Mouse (Mus musculus) CH12.LX (cell line): ENCODE measurements around the gene Otor. TPM values are rescaled to one million over a fixed set of nuclear protein-coding genes. Genes with fewer than 3 reads are reported as not detected.

Experiments
- DNase-seq: peaks from one replicate; pipeline ENCODE4 v3.0.0-alpha.2; 2013; ENCODE audit errors: extremely low read depth
- H3K27ac ChIP-seq: 2 replicates; pipeline ENCODE4 v1.5.1; 2012; ENCODE audit warnings: low read depth, mild to moderate bottlenecking, control low read depth, moderate library complexity; ENCODE audit not compliant: insufficient read depth
- H3K27me3 ChIP-seq: replicated peaks from 2 replicates; pipeline ENCODE3; 2012; ENCODE audit warnings: inconsistent platforms
- H3K36me3 ChIP-seq, 2 experiments: replicated peaks in 1 of 2; 2 replicates each; pipeline versions ENCODE3 to v1.6.1; 2012; ENCODE audit warnings: inconsistent platforms in 1 of 2, low read length in 1 of 2, mild to moderate bottlenecking in 1 of 2, mixed read lengths in 1 of 2, moderate library complexity in 1 of 2; ENCODE audit not compliant: control insufficient read depth in 1 of 2, insufficient read depth in 1 of 2
- H3K4me1 ChIP-seq, 2 experiments: 2 replicates each; pipeline ENCODE4 v1.6.1; 2012; ENCODE audit warnings: inconsistent platforms in 1 of 2, moderate library complexity in 1 of 2; ENCODE audit not compliant: insufficient read depth in 2 of 2, control insufficient read depth in 1 of 2
- H3K4me2 ChIP-seq: 2 replicates; pipeline ENCODE4 v1.6.1; 2012; ENCODE audit warnings: low read depth, mild to moderate bottlenecking, control low read depth; ENCODE audit not compliant: poor library complexity, insufficient read depth, severe bottlenecking
- H3K4me3 ChIP-seq, 3 experiments: fragments of 150-350 bp in 1 of 3; sonication (generic) in 1 of 3; replicated peaks in 1 of 3; 2 replicates each; pipeline versions ENCODE3 to v1.5.1; 2011 to 2012; ENCODE audit warnings: low read depth in 2 of 3, low read length in 2 of 3, mild to moderate bottlenecking in 2 of 3, moderate library complexity in 2 of 3, control low read depth in 1 of 3, improper control_type of control experiment in 1 of 3, inconsistent platforms in 1 of 3, mixed read lengths in 1 of 3; ENCODE audit not compliant: poor library complexity in 1 of 3
- H3K79me2 ChIP-seq: replicated peaks from 2 replicates; pipeline ENCODE4 v1.6.1; 2012; ENCODE audit warnings: mild to moderate bottlenecking, moderate library complexity; ENCODE audit not compliant: control insufficient read depth, poor library complexity, insufficient read depth, severe bottlenecking; ENCODE audit errors: extremely low read depth
- H3K9ac ChIP-seq: 2 replicates; pipeline ENCODE4 v1.6.1; 2012; ENCODE audit warnings: low read depth, mild to moderate bottlenecking, control low read depth, moderate library complexity; ENCODE audit not compliant: insufficient read depth
- H3K9me3 ChIP-seq: replicated peaks from 2 replicates; pipeline ENCODE3; 2012; ENCODE audit warnings: low read length, inconsistent platforms, mixed read lengths
- BHLHE40 ChIP-seq: IDR thresholded peaks from 2 replicates; pipeline ENCODE4 v1.6.1; 2011; ENCODE audit warnings: mild to moderate bottlenecking, low read depth, low read length, improper control_type of control experiment
- E2F4 ChIP-seq: IDR thresholded peaks from 2 replicates; pipeline ENCODE4 v1.6.1; 2011; ENCODE audit warnings: low read depth, low read length, improper control_type of control experiment; ENCODE audit not compliant: insufficient replicate concordance
- ETS1 ChIP-seq: conservative IDR thresholded peaks from 2 replicates; pipeline ENCODE4 v1.6.1; 2012; ENCODE audit warnings: low read depth, mild to moderate bottlenecking, inconsistent platforms, low read length, improper control_type of control experiment, moderate library complexity
- GABPA ChIP-seq: IDR thresholded peaks from 2 replicates; pipeline ENCODE4 v1.6.1; 2012; ENCODE audit warnings: low read depth, low read length, improper control_type of control experiment, inconsistent platforms; ENCODE audit not compliant: insufficient replicate concordance
- HCFC1 ChIP-seq: IDR thresholded peaks from 2 replicates; pipeline ENCODE4 v1.6.1; 2012; ENCODE audit warnings: low read depth, mild to moderate bottlenecking, inconsistent platforms, low read length, improper control_type of control experiment
- IRF4 ChIP-seq: IDR thresholded peaks from 2 replicates; pipeline ENCODE4 v1.6.1; 2014; ENCODE audit warnings: low read depth, mild to moderate bottlenecking, inconsistent platforms, low read length, improper control_type of control experiment
- JUND ChIP-seq: conservative IDR thresholded peaks from 2 replicates; pipeline ENCODE4 v1.6.1; 2011; ENCODE audit warnings: low read depth, low read length, improper control_type of control experiment
- MAX ChIP-seq: IDR thresholded peaks from 2 replicates; pipeline ENCODE4 v1.6.1; 2011; ENCODE audit warnings: low read length, improper control_type of control experiment
- MAZ ChIP-seq: IDR thresholded peaks from 2 replicates; pipeline ENCODE4 v1.6.1; 2012; ENCODE audit warnings: low read depth, mild to moderate bottlenecking, inconsistent platforms, low read length, improper control_type of control experiment, moderate library complexity
- NELFE ChIP-seq: IDR thresholded peaks from 2 replicates; pipeline ENCODE4 v1.6.1; 2011; ENCODE audit warnings: low read depth, low read length, improper control_type of control experiment
- POLR2A ChIP-seq: IDR thresholded peaks from 2 replicates; pipeline ENCODE4 v1.6.1; 2011; ENCODE audit warnings: low read depth, mild to moderate bottlenecking, improper control_type of control experiment, low read length
- POLR2AphosphoS2 ChIP-seq: IDR thresholded peaks from 2 replicates; pipeline ENCODE4 v1.6.1; 2011; ENCODE audit warnings: low read depth, low read length, improper control_type of control experiment
- RAD21 ChIP-seq: IDR thresholded peaks from 2 replicates; pipeline ENCODE4 v1.6.1; 2011; ENCODE audit warnings: low read depth, mild to moderate bottlenecking, low read length, improper control_type of control experiment, moderate library complexity
- SMC3 ChIP-seq: IDR thresholded peaks from 2 replicates; pipeline ENCODE4 v1.6.1; 2011; ENCODE audit warnings: low read depth, low read length, improper control_type of control experiment
- TBP ChIP-seq: conservative IDR thresholded peaks from 2 replicates; pipeline ENCODE4 v1.6.1; 2011; ENCODE audit warnings: low read depth, low read length, improper control_type of control experiment
- UBTF ChIP-seq: IDR thresholded peaks from 2 replicates; pipeline ENCODE4 v1.6.1; 2012; ENCODE audit warnings: low read depth, mild to moderate bottlenecking, inconsistent platforms, low read length, improper control_type of control experiment, moderate library complexity
- USF2 ChIP-seq: conservative IDR thresholded peaks from 2 replicates; pipeline ENCODE4 v1.6.1; 2011; ENCODE audit warnings: low read depth, low read length, improper control_type of control experiment
- ZC3H11A ChIP-seq: IDR thresholded peaks from 2 replicates; pipeline ENCODE4 v1.6.1; 2012; ENCODE audit warnings: low read depth, mild to moderate bottlenecking, inconsistent platforms, low read length, improper control_type of control experiment
- ZNF384 ChIP-seq: IDR thresholded peaks from 2 replicates; pipeline ENCODE4 v1.6.1; 2012; ENCODE audit warnings: low read depth, low read length, improper control_type of control experiment, inconsistent platforms
- dilution Hi-C: fragments of 300-500 bp; cut with MboI; formaldehyde crosslinking; loops from 2 replicates; pipeline ENCODE4 v1.14.3; 2020; ENCODE audit warnings: low sequenced_read_pairs; ENCODE audit not compliant: extremely low pct_unique_long_range_greater_than_20kb, extremely low pct_ligation_motif_present
- in situ Hi-C: fragments of 300-500 bp; cut with MboI; formaldehyde crosslinking; loops from 3 replicates; pipeline ENCODE4 v1.14.3; 2019; ENCODE audit warnings: low sequenced_read_pairs, low pct_ligation_motif_present, low pct_unique_long_range_greater_than_20kb, mixed read lengths
- polyA plus RNA-seq: library from polyadenylated mRNA; unstranded; fragments of >175 nt; gene quantifications from 2 replicates; pipeline ENCODE4 v1.2.1, GENCODE M21; 2012; ENCODE audit warnings: low read depth; ENCODE audit not compliant: insufficient read length
- total RNA-seq, 2 experiments: library from RNA; depleted of rRNA; stranded (reverse); fragments of 300-350 nt in 1 of 2; fragments of >200 nt in 1 of 2; gene quantifications; 2 replicates each; pipeline ENCODE4 v1.2.3; 2012 to 2014

The Otor gene
- total and polyA plus RNA-seq, 3 experiments, result not detected

DNA sequence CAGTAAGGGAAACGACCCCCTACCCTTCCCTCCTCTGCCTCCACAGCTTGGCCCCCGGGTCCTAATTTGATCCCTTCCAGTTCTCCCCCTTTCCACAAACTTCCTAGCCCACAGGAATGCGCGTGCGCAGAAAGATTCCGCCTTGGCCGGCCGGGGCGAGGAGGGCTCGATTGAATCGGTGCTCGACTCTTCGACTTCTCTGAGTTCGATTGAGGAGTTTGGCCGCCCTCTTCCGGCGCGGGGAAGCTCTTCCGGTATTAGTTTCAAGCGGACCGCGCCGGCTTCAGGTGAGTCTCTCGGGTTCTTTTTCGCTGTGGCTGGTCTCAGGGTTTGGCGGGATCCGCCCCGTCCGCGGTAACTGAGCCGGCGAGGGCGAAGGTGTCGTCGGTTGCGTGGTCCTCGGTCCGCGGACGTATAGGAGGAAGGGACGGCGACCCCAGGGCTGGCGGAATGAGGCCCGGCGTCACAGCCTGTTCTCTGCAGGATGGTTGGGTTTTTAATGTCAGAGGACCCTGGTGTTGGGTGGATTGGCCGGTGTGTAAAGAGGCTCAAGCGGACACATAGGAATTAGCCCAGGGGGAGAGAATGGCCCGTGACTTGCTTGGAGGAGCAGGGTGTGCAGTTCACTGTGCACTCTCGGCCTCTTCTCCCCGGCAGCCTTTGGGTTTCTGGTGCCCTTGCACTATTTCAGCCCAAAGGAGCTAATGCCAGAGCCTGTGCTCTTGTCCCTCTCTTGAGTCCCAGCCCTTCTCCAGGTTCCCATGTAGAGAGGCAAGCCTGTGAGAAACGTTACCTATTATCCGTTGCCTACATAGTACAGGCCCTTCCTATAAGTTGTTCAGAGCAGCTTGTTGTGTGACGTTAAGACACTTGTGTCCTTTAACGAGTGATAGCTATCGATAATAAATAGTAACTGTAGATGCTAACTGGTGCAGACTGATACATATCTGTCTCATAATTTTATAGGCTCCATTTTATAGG is 15.2 kb upstream of the Otor start, which contains the start of gene Snrpb2 (continued):
- peak; percentile 62; the same call in 1 of the 2 replicates for TF ChIP-seq MAZ
- 0 out of 2 replicates have a peak, but pooled peaks have one; percentile 34 for TF ChIP-seq TBP
- TF ChIP-seq POLR2AphosphoS2, result no peak
- TF ChIP-seq, all 38 proteins: peak for 22

DNA sequence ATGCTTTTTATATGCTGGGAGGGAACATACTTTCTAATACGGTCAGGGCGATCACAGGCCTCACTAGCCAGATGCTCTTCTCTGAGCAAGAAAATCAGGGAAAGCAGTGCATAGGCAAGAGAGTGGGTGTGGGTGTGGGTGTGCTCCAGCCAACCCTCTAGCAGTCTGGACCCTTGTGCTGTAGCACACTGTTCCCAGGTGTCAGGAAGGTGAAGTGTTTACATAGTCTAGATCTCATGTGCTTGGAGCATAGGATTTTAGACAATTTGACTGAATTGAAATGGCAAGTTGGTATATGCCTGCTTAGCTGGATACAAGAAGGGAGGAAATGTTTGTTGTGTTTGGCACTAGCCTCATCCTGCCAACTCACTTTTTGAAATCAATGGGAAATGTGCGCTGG is 12.4 kb upstream of the Otor start:
- peaks cover 11% of the 10 kb centered on the region for H3K79me2 ChIP-seq
- no peak overlapping the region for H3K9ac ChIP-seq
- no peak overlapping the region for H3K4me2 ChIP-seq
- H3K27ac ChIP-seq, result no peak overlapping the region
- H3K27me3 ChIP-seq, result no peaks in the 10 kb centered on the region
- no peak overlapping the region for H3K4me3 ChIP-seq
- TF ChIP-seq ZC3H11A (no peak), UBTF (no peak), ZNF384 (no peak), GABPA (no peak), JUND (no peak), USF2 (no peak), TBP (no peak), RAD21 (no peak), POLR2A (no peak), HCFC1 (no peak), IRF4 (no peak), E2F4 (no peak), ETS1 (no peak), SMC3 (no peak), BHLHE40 (no peak), MAX (no peak), POLR2AphosphoS2 (no peak), NELFE (no peak)
- TF ChIP-seq, all 38 proteins: peak for 0
- dilution Hi-C loops, result no loop called here
- H3K9me3 ChIP-seq, result no peaks in the 10 kb centered on the region
- in situ Hi-C loops, result loop anchor here (25.0 kb wide), 1 partner anchor 204 kb away; no protein-coding TSS in a partner anchor
- H3K4me1 ChIP-seq, result peaks cover 0 to 7% of the 10 kb centered on the region in 2 experiments; a peak in 1 of 4 replicates
- peaks cover 41 to 53% of the 10 kb centered on the region in 2 experiments for H3K36me3 ChIP-seq
- no peak for DNase-seq
